Mouse (Mus musculus): ENCODE results near the gene Lyst. TPM values are rescaled to one million over a fixed set of nuclear protein-coding genes. Genes with fewer than 3 reads are reported as not detected.

Lyst gene
- polyA plus RNA-seq, 1 experiment from 2014 or later: 3.2 TPM

- Histone ChIP-seq H3K4me3 (ENCODE audit: low read length) (no peak overlapping the region), H3K27me3 (ENCODE audit: insufficient read depth, low read length) (no peaks in the 10 kb centered on the region), H3K36me3 (ENCODE audit: insufficient read depth, low read length) (no peaks in the 10 kb centered on the region), H3K27ac (ENCODE audit: low read length) (no peak overlapping the region), H3K9me3 (ENCODE audit: low read length) (no peaks in the 10 kb centered on the region), H3K9ac (replicated peaks; ENCODE audit: low read length) (no peak overlapping the region), H3K4me1 (ENCODE audit: insufficient read depth, low read length) (peaks cover 14% of the 10 kb centered on the region), H3K4me2 (replicated peaks; ENCODE audit: low read depth, low read length) (no peak overlapping the region)
- WGBS: 92% methylated on average over 2 of the region's 2 CpGs
- no peak for ATAC-seq (ENCODE audit: low FRiP score, low TSS enrichment)
These were observed 1.2 kb upstream of the Lyst start for GRCm38 (mm10) chr13:13589032-13589431.

- peaks cover 14% of the 10 kb centered on the region for H3K4me1 ChIP-seq (ENCODE audit: insufficient read depth, low read length)
- H3K27me3 ChIP-seq (ENCODE audit: insufficient read depth, low read length): no peaks in the 10 kb centered on the region
- H3K27ac ChIP-seq (ENCODE audit: low read length): no peak overlapping the region
- WGBS: 62% methylated on average over 4 of the region's 4 CpGs
- no peaks in the 10 kb centered on the region for H3K36me3 ChIP-seq (ENCODE audit: insufficient read depth, low read length)
- no peak overlapping the region for H3K4me2 ChIP-seq (replicated peaks; ENCODE audit: low read depth, low read length)
- no peak overlapping the region for H3K4me3 ChIP-seq (ENCODE audit: low read length)
- no peak for ATAC-seq (ENCODE audit: low FRiP score, low TSS enrichment)
- no peaks in the 10 kb centered on the region for H3K9me3 ChIP-seq (ENCODE audit: low read length)
- no peak overlapping the region for H3K9ac ChIP-seq (replicated peaks; ENCODE audit: low read length)
These were observed 1.7 kb downstream of the Lyst start for GRCm38 (mm10) chr13:13591892-13592291.

- Histone ChIP-seq H3K27ac (ENCODE audit: low read length) (no peak overlapping the region), H3K27me3 (ENCODE audit: insufficient read depth, low read length) (no peaks in the 10 kb centered on the region), H3K9me3 (ENCODE audit: low read length) (no peaks in the 10 kb centered on the region), H3K4me2 (replicated peaks; ENCODE audit: low read depth, low read length) (no peak overlapping the region), H3K4me1 (ENCODE audit: insufficient read depth, low read length) (0 out of 2 replicates have a peak, but pooled peaks cover 4% of the 10 kb centered on the region), H3K9ac (replicated peaks; ENCODE audit: low read length) (no peak overlapping the region), H3K4me3 (ENCODE audit: low read length) (no peak overlapping the region), H3K36me3 (ENCODE audit: insufficient read depth, low read length) (no peaks in the 10 kb centered on the region)
- WGBS: 95% methylated on average over 7 of the region's 7 CpGs
- no peak for ATAC-seq (ENCODE audit: low FRiP score, low TSS enrichment)
These were observed 6.3 kb downstream of the Lyst start for GRCm38 (mm10) chr13:13596424-13597044.

- H3K27me3 ChIP-seq (ENCODE audit: insufficient read depth, low read length): no peaks in the 10 kb centered on the region
- ATAC-seq (ENCODE audit: low FRiP score, low TSS enrichment): no peak
- no peaks in the 10 kb centered on the region for H3K36me3 ChIP-seq (ENCODE audit: insufficient read depth, low read length)
- no peak overlapping the region for H3K9ac ChIP-seq (replicated peaks; ENCODE audit: low read length)
- H3K27ac ChIP-seq (ENCODE audit: low read length): no peak overlapping the region
- no peaks in the 10 kb centered on the region for H3K4me1 ChIP-seq (ENCODE audit: insufficient read depth, low read length)
- WGBS: 82% methylated on average over 2 of the region's 2 CpGs
- H3K4me3 ChIP-seq (ENCODE audit: low read length): no peak overlapping the region
- H3K9me3 ChIP-seq (ENCODE audit: low read length): no peaks in the 10 kb centered on the region
- H3K4me2 ChIP-seq (replicated peaks; ENCODE audit: low read depth, low read length): no peak overlapping the region
These were observed 7.7 kb downstream of the Lyst start for GRCm38 (mm10) chr13:13597896-13598295.

- no peak overlapping the region for H3K9ac ChIP-seq (replicated peaks; ENCODE audit: low read length)
- no peaks in the 10 kb centered on the region for H3K36me3 ChIP-seq (ENCODE audit: insufficient read depth, low read length)
- no peak overlapping the region for H3K4me2 ChIP-seq (replicated peaks; ENCODE audit: low read depth, low read length)
- ATAC-seq (ENCODE audit: low FRiP score, low TSS enrichment): no peak
- no peak overlapping the region for H3K27ac ChIP-seq (ENCODE audit: low read length)
- no peaks in the 10 kb centered on the region for H3K4me1 ChIP-seq (ENCODE audit: insufficient read depth, low read length)
- H3K4me3 ChIP-seq (ENCODE audit: low read length): no peak overlapping the region
- H3K27me3 ChIP-seq (ENCODE audit: insufficient read depth, low read length): no peaks in the 10 kb centered on the region
- H3K9me3 ChIP-seq (ENCODE audit: low read length): no peaks in the 10 kb centered on the region
- WGBS: 87% methylated on average over 2 of the region's 2 CpGs
These were observed 11.2 kb downstream of the Lyst start for GRCm38 (mm10) chr13:13601407-13601806.

GRCm38 (mm10) chr13:13606149-13606548 lies 16.0 kb downstream of the Lyst start:
- H3K36me3 ChIP-seq (ENCODE audit: insufficient read depth, low read length): no peaks in the 10 kb centered on the region
- H3K9ac ChIP-seq (replicated peaks; ENCODE audit: low read length): no peak overlapping the region
- H3K27ac ChIP-seq (ENCODE audit: low read length): no peak overlapping the region
- H3K9me3 ChIP-seq (ENCODE audit: low read length): no peaks in the 10 kb centered on the region
- no peak overlapping the region for H3K4me3 ChIP-seq (ENCODE audit: low read length)
- no peaks in the 10 kb centered on the region for H3K27me3 ChIP-seq (ENCODE audit: insufficient read depth, low read length)
- no peak for ATAC-seq (ENCODE audit: low FRiP score, low TSS enrichment)
- H3K4me2 ChIP-seq (replicated peaks; ENCODE audit: low read depth, low read length): no peak overlapping the region
- H3K4me1 ChIP-seq (ENCODE audit: insufficient read depth, low read length): no peaks in the 10 kb centered on the region

GRCm38 (mm10) chr13:13608311-13608710 lies 18.1 kb downstream of the Lyst start:
- no peak for ATAC-seq (ENCODE audit: low FRiP score, low TSS enrichment)
- Histone ChIP-seq H3K9me3 (ENCODE audit: low read length) (no peaks in the 10 kb centered on the region), H3K4me3 (ENCODE audit: low read length) (no peak overlapping the region), H3K36me3 (ENCODE audit: insufficient read depth, low read length) (no peaks in the 10 kb centered on the region), H3K27ac (ENCODE audit: low read length) (no peak overlapping the region), H3K27me3 (ENCODE audit: insufficient read depth, low read length) (no peaks in the 10 kb centered on the region), H3K9ac (replicated peaks; ENCODE audit: low read length) (no peak overlapping the region), H3K4me2 (replicated peaks; ENCODE audit: low read depth, low read length) (no peak overlapping the region), H3K4me1 (ENCODE audit: insufficient read depth, low read length) (no peaks in the 10 kb centered on the region)
- 38% methylated on average over 1 of the region's 1 CpGs for WGBS

- Histone ChIP-seq H3K27ac (ENCODE audit: low read length) (no peak overlapping the region), H3K9me3 (ENCODE audit: low read length) (no peaks in the 10 kb centered on the region), H3K4me1 (ENCODE audit: insufficient read depth, low read length) (no peaks in the 10 kb centered on the region), H3K36me3 (ENCODE audit: insufficient read depth, low read length) (no peaks in the 10 kb centered on the region), H3K27me3 (ENCODE audit: insufficient read depth, low read length) (no peaks in the 10 kb centered on the region), H3K4me2 (replicated peaks; ENCODE audit: low read depth, low read length) (no peak overlapping the region), H3K9ac (replicated peaks; ENCODE audit: low read length) (no peak overlapping the region), H3K4me3 (ENCODE audit: low read length) (no peak overlapping the region)
- no peak for ATAC-seq (ENCODE audit: low FRiP score, low TSS enrichment)
- 35% methylated on average over 2 of the region's 2 CpGs for WGBS
These were observed 19.5 kb downstream of the Lyst start for GRCm38 (mm10) chr13:13609655-13610054.

GRCm38 (mm10) chr13:13612882-13613281 lies 22.7 kb downstream of the Lyst start:
- Histone ChIP-seq H3K9me3 (ENCODE audit: low read length) (no peaks in the 10 kb centered on the region), H3K27me3 (ENCODE audit: insufficient read depth, low read length) (no peaks in the 10 kb centered on the region), H3K36me3 (ENCODE audit: insufficient read depth, low read length) (0 out of 2 replicates have a peak, but pooled peaks cover 7% of the 10 kb centered on the region), H3K27ac (ENCODE audit: low read length) (no peak overlapping the region), H3K4me3 (ENCODE audit: low read length) (no peak overlapping the region), H3K9ac (replicated peaks; ENCODE audit: low read length) (no peak overlapping the region), H3K4me2 (replicated peaks; ENCODE audit: low read depth, low read length) (no peak overlapping the region), H3K4me1 (ENCODE audit: insufficient read depth, low read length) (no peaks in the 10 kb centered on the region)
- WGBS: 84% methylated on average over 1 of the region's 1 CpGs
- ATAC-seq (ENCODE audit: low FRiP score, low TSS enrichment): peak; percentile 65; the same call in 1 of the 2 replicates

GRCm38 (mm10) chr13:13614235-13614634 lies 24.0 kb downstream of the Lyst start:
- WGBS: 87% methylated on average over 4 of the region's 4 CpGs
- no peak overlapping the region for H3K4me2 ChIP-seq (replicated peaks; ENCODE audit: low read depth, low read length)
- no peaks in the 10 kb centered on the region for H3K4me1 ChIP-seq (ENCODE audit: insufficient read depth, low read length)
- H3K27ac ChIP-seq (ENCODE audit: low read length): no peak overlapping the region
- H3K4me3 ChIP-seq (ENCODE audit: low read length): no peak overlapping the region
- no peaks in the 10 kb centered on the region for H3K27me3 ChIP-seq (ENCODE audit: insufficient read depth, low read length)
- 0 out of 2 replicates have a peak, but pooled peaks cover 11% of the 10 kb centered on the region for H3K36me3 ChIP-seq (ENCODE audit: insufficient read depth, low read length)
- no peak overlapping the region for H3K9ac ChIP-seq (replicated peaks; ENCODE audit: low read length)
- no peak for ATAC-seq (ENCODE audit: low FRiP score, low TSS enrichment)
- no peaks in the 10 kb centered on the region for H3K9me3 ChIP-seq (ENCODE audit: low read length)
